ENCODE assay signal across 20 mouse cellular contexts in genomic region chr9:70062012-70062411, GRCm38 (mm10). TPM values are rescaled to one million over a fixed set of nuclear protein-coding genes. Genes with fewer than 3 reads are reported as not detected.
"Had no signal": no experiment of that assay in that cellular context is flagged by ENCODE, and none has a peak within 500 bp of the region (broad histone marks: within the 10 kb centered on the region; RNA-seq: fewer than 3 reads in every experiment).

No protein-coding gene starts in this region.

- H3K4me2 ChIP-seq: kidney, embryonic 15.5 days; limb, embryonic 13.5 days; liver, embryonic 13.5 days; midbrain, embryonic 12.5 days; neural tube, embryonic 13.5 days had no signal

- DNase-seq: kidney, adult 11 months; kidney, adult 8-10 months; kidney, postnatal 14 days; layer of hippocampus, adult 9-11 months; liver; liver, embryonic 13.5 days; retina, postnatal 1 day; right cerebral cortex, postnatal 25 days; thymus, adult 18-20 months; thymus, postnatal 36 days had no signal

- H3K4me3 ChIP-seq: kidney, embryonic 15.5 days; layer of hippocampus, adult 2 months; limb, embryonic 10.5 days; limb, embryonic 13.5 days; liver, embryonic 13.5 days; midbrain, embryonic 12.5 days; myocyte; neural tube, embryonic 13.5 days had no signal

- H3K27me3 ChIP-seq: kidney, embryonic 15.5 days; limb, embryonic 13.5 days; liver, embryonic 13.5 days; midbrain, embryonic 12.5 days; neural tube, embryonic 13.5 days had no signal

- H3K36me3 ChIP-seq: kidney, embryonic 15.5 days; limb, embryonic 10.5 days; limb, embryonic 13.5 days; liver, embryonic 13.5 days; midbrain, embryonic 12.5 days; neural tube, embryonic 13.5 days had no signal

- ATAC-seq: midbrain, embryonic 16.5 days had no signal

- H3K27ac ChIP-seq: kidney, embryonic 15.5 days; layer of hippocampus, adult 2 months; limb, embryonic 10.5 days; limb, embryonic 13.5 days; liver, embryonic 13.5 days; macrophage; midbrain, embryonic 12.5 days; neural tube, embryonic 13.5 days had no signal

- H3K9ac ChIP-seq: kidney, embryonic 15.5 days; limb, embryonic 13.5 days; liver, embryonic 13.5 days; midbrain, embryonic 12.5 days; neural tube, embryonic 13.5 days had no signal

- H3K9me3 ChIP-seq: limb, embryonic 10.5 days; limb, embryonic 13.5 days; liver, embryonic 13.5 days; midbrain, embryonic 12.5 days; neural tube, embryonic 13.5 days had no signal

- H3K4me1 ChIP-seq: kidney, embryonic 15.5 days; limb, embryonic 10.5 days; limb, embryonic 13.5 days; liver, embryonic 13.5 days; midbrain, embryonic 12.5 days; neural tube, embryonic 13.5 days had no signal

RNA-seq across cellular contexts. Expression of gene Gcnt3, which starts 24.1 kb away (rescaled TPM):
- polyA plus RNA-seq: limb, embryonic 10.5 days; liver, embryonic 13.5 days; macrophage; midbrain, embryonic 12.5 days; midbrain, embryonic 16.5 days; neural tube, embryonic 13.5 days; spleen, adult 2 months had no signal
